Mouse (Mus musculus): ENCODE measurements around the gene Lat2. TPM values are rescaled to one million over a fixed set of nuclear protein-coding genes. Genes with fewer than 3 reads are reported as not detected.
A peak's percentile ranks its signal among the peaks of the same experiment; 100 is the strongest.
"Not testable (repeated sequence)": the region's sequence is repeated elsewhere in the genome, so short reads cannot be mapped to it uniquely, and the experiment has no call there.

Lat2 gene
- total RNA-seq (2021) = 1 to 10 TPM; 1.8 to 3.9 TPM
- long read RNA-seq, partial matches to known transcripts = 0 of 1 reads
- long read RNA-seq, other reads (novel, unspliced or antisense) = 0 of 1 reads

- no peak for DNase-seq (ENCODE audit: low spot score in 2 of 2)
These were observed at the start of gene Lat2 for GRCm38 (mm10) chr5:134614802-134615201. Lat2 (minus strand) TSS chr5:134615025.

- no peak for DNase-seq (ENCODE audit: low spot score in 2 of 2)
These were observed 41.9 kb upstream of the Lat2 start for GRCm38 (mm10) chr5:134656708-134657107.

- DNase-seq (ENCODE audit: low spot score in 2 of 2) = peak in 1 of 2 experiments; percentile 22
These were observed 37.2 kb upstream of the Lat2 start for GRCm38 (mm10) chr5:134652015-134652414.

GRCm38 (mm10) chr5:134650926-134651325 lies 36.1 kb upstream of the Lat2 start:
- DNase-seq (ENCODE audit: low spot score in 2 of 2) = peak in 1 of 2 experiments; percentile 48

GRCm38 (mm10) chr5:134648976-134649375 lies 34.2 kb upstream of the Lat2 start:
- DNase-seq (ENCODE audit: low spot score in 2 of 2) = not testable (repeated sequence)

GRCm38 (mm10) chr5:134647394-134647793 lies 32.6 kb upstream of the Lat2 start:
- no peak for DNase-seq (ENCODE audit: low spot score in 2 of 2)

- no peak for DNase-seq (ENCODE audit: low spot score in 2 of 2)
These were observed 31.6 kb upstream of the Lat2 start for GRCm38 (mm10) chr5:134646461-134646860.

GRCm38 (mm10) chr5:134644643-134645118 lies 29.9 kb upstream of the Lat2 start:
- DNase-seq (ENCODE audit: low spot score in 2 of 2) = no peak

- DNase-seq (ENCODE audit: low spot score in 2 of 2) = no peak
These were observed 29.3 kb upstream of the Lat2 start for GRCm38 (mm10) chr5:134644121-134644520.

GRCm38 (mm10) chr5:134640371-134640770 lies 25.5 kb upstream of the Lat2 start:
- DNase-seq (ENCODE audit: low spot score in 2 of 2) = no peak

- DNase-seq (ENCODE audit: low spot score in 2 of 2) = peak; percentile 94 to 98
These were observed 24.5 kb upstream of the Lat2 start, which contains the start of gene Eif4h for GRCm38 (mm10) chr5:134639269-134639682. Eif4h (minus strand) TSS chr5:134639490.

GRCm38 (mm10) chr5:134638461-134639268 lies 23.8 kb upstream of the Lat2 start:
- DNase-seq (ENCODE audit: low spot score in 2 of 2) = no peak

GRCm38 (mm10) chr5:134637820-134638367 lies 23.1 kb upstream of the Lat2 start:
- DNase-seq (ENCODE audit: low spot score in 2 of 2) = no peak

- DNase-seq (ENCODE audit: low spot score in 2 of 2) = no peak
These were observed 18.0 kb upstream of the Lat2 start for GRCm38 (mm10) chr5:134632841-134633240.

GRCm38 (mm10) chr5:134630835-134631234 lies 16.0 kb upstream of the Lat2 start:
- no peak for DNase-seq (ENCODE audit: low spot score in 2 of 2)

- no peak for DNase-seq (ENCODE audit: low spot score in 2 of 2)
These were observed 14.7 kb upstream of the Lat2 start for GRCm38 (mm10) chr5:134629508-134629907.

GRCm38 (mm10) chr5:134622069-134622468 lies 7.2 kb upstream of the Lat2 start:
- peak; percentile 80 to 90 for DNase-seq (ENCODE audit: low spot score in 2 of 2)

GRCm38 (mm10) chr5:134621099-134621640 lies 6.3 kb upstream of the Lat2 start:
- no peak for DNase-seq (ENCODE audit: low spot score in 2 of 2)

GRCm38 (mm10) chr5:134620457-134620856 lies 5.6 kb upstream of the Lat2 start:
- DNase-seq (ENCODE audit: low spot score in 2 of 2) = peak in 1 of 2 experiments; percentile 39

GRCm38 (mm10) chr5:134617071-134617470 lies 2.2 kb upstream of the Lat2 start:
- peak; percentile 46 to 71 for DNase-seq (ENCODE audit: low spot score in 2 of 2)

- peak in 1 of 2 experiments; percentile 54 for DNase-seq (ENCODE audit: low spot score in 2 of 2)
These were observed 955 bp upstream of the Lat2 start for GRCm38 (mm10) chr5:134615780-134616179.

GRCm38 (mm10) chr5:134615380-134615779 lies 555 bp upstream of the Lat2 start:
- no peak for DNase-seq (ENCODE audit: low spot score in 2 of 2)
